Mouse (Mus musculus) spleen, embryonic (tissue): ENCODE data around the gene Ccdc110.

Experiments used
- CTCF ChIA-PET: fragments of 350-600 bp; sonication (Branson Sonifier 250); formaldehyde crosslinking; loops from one replicate; lab custom pipeline; 2022; lab: Charles Lee

Gene Ccdc110

GRCm38 (mm10) chr8:45975126-45975836 is 40.9 kb downstream of the Ccdc110 start, which contains the start of the genes 1700029J07Rik and Ufsp2:
1700029J07Rik (minus strand) TSS chr8:45975252.
Ufsp2 (plus strand) TSS chr8:45975528.
- CTCF ChIA-PET, result interaction anchor here (0.7 to 1.2 kb wide), 3 partner anchors 17 to 24 kb away, joined by 3 to 8 read pairs (median 3); partner anchors contain the start of gene Lrp2bp

GRCm38 (mm10) chr8:45975837-45976468 is 41.5 kb downstream of the Ccdc110 start:
- CTCF ChIA-PET, result interaction anchor here (0.7 to 1.2 kb wide), 2 partner anchors 22 to 23 kb away, joined by 3 to 8 read pairs; partner anchors contain the start of gene Lrp2bp

GRCm38 (mm10) chr8:45986665-45987064 is 52.2 kb downstream of the Ccdc110 start:
- CTCF ChIA-PET, result no interaction called here

GRCm38 (mm10) chr8:45988189-45988588 is 53.8 kb downstream of the Ccdc110 start:
- CTCF ChIA-PET, result no interaction called here

GRCm38 (mm10) chr8:45990631-45991310 is 56.4 kb downstream of the Ccdc110 start:
- CTCF ChIA-PET, result no interaction called here
